Mouse (Mus musculus) naive thymus-derived CD4-positive, alpha-beta T cell, adult 2 months (primary cell): ENCODE measurements around the gene Dars2.

Experiments used
- DNase-seq: peaks from one replicate; pipeline ENCODE4 v3.0.0-alpha.2; 2011; ENCODE audit warnings: low read depth

The Dars2 gene

GRCm38 (mm10) chr1:161070352-161071271 lies at the start of gene Dars2, which contains the start of gene Cenpl:
TSS of gene Dars2 (minus strand) at chr1:161070658.
TSS of gene Cenpl (plus strand) at chr1:161070713.
- DNase-seq: peak; percentile 96

- no peak for DNase-seq
Measured at GRCm38 (mm10) chr1:161114591-161114990, 44.1 kb upstream of the Dars2 start.

- DNase-seq: no peak
Measured at GRCm38 (mm10) chr1:161109216-161109615, 38.8 kb upstream of the Dars2 start.

GRCm38 (mm10) chr1:161103842-161104241 lies 33.4 kb upstream of the Dars2 start:
- DNase-seq: no peak

- DNase-seq: no peak
Measured at GRCm38 (mm10) chr1:161099721-161100405, 29.4 kb upstream of the Dars2 start.

- DNase-seq: no peak
Measured at GRCm38 (mm10) chr1:161077243-161077642, 6.8 kb upstream of the Dars2 start.

GRCm38 (mm10) chr1:161076238-161076637 lies 5.8 kb upstream of the Dars2 start:
- DNase-seq: peak; percentile 13

- DNase-seq: peak; percentile 70
Measured at GRCm38 (mm10) chr1:161071272-161071620, 788 bp upstream of the Dars2 start.

- DNase-seq: no peak
Measured at GRCm38 (mm10) chr1:161063351-161063750, 7.1 kb downstream of the Dars2 start.

- no peak for DNase-seq
Measured at GRCm38 (mm10) chr1:161057164-161057563, 13.3 kb downstream of the Dars2 start.

- no peak for DNase-seq
Measured at GRCm38 (mm10) chr1:161046972-161047371, 23.5 kb downstream of the Dars2 start.

GRCm38 (mm10) chr1:161041261-161042020 lies 29.0 kb downstream of the Dars2 start:
- DNase-seq: no peak

- DNase-seq: peak; percentile 12
Measured at GRCm38 (mm10) chr1:161040855-161041254, 29.6 kb downstream of the Dars2 start.

- DNase-seq: peak; percentile 14
Measured at GRCm38 (mm10) chr1:161040426-161040770, 30.1 kb downstream of the Dars2 start.

- peak; percentile 25 for DNase-seq
Measured at GRCm38 (mm10) chr1:161039741-161040425, 30.6 kb downstream of the Dars2 start.

- DNase-seq: peak; percentile 29
Measured at GRCm38 (mm10) chr1:161038968-161039721, 31.3 kb downstream of the Dars2 start.

- peak; percentile 21 for DNase-seq
Measured at GRCm38 (mm10) chr1:161038004-161038403, 32.5 kb downstream of the Dars2 start.

GRCm38 (mm10) chr1:161037599-161037998 lies 32.9 kb downstream of the Dars2 start:
- peak; percentile 31 for DNase-seq

GRCm38 (mm10) chr1:161037026-161037425 lies 33.4 kb downstream of the Dars2 start:
- DNase-seq: no peak

- peak; percentile 28 for DNase-seq
Measured at GRCm38 (mm10) chr1:161036411-161036841, 34.0 kb downstream of the Dars2 start.
